Mouse (Mus musculus): ENCODE data around the gene Gm5901. TPM values are rescaled to one million over a fixed set of nuclear protein-coding genes. Genes with fewer than 3 reads are reported as not detected.
"Not testable (repeated sequence)": the region's sequence is repeated elsewhere in the genome, so short reads cannot be mapped to it uniquely, and the experiment has no call there.

The Gm5901 gene
- not detected in 2 replicates for polyA plus RNA-seq (2015; fragmentation: Nextera tagmentation; extraction: Ambion mirVana)

GRCm38 (mm10) chr7:105374866-105375265 is at the start of gene Gm5901:
Gene Gm5901 (plus strand): TSS chr7:105375038.
- H3K4me3 ChIP-seq = no peak within 1 kb of the TSS
- no peak within 1 kb of the TSS for H3K9ac ChIP-seq
- H3K27me3 ChIP-seq (replicated peaks) = no peaks in the 10 kb centered on the region
- 81% methylated on average over 1 of the region's 1 CpGs for whole genome bisulfite sequencing
- H3K4me1 ChIP-seq = no peaks in the 10 kb centered on the region
- no peak for ATAC-seq (replicated peaks)
- H3K4me2 ChIP-seq = no peak within 1 kb of the TSS
- H3K36me3 ChIP-seq (replicated peaks) = peaks cover 36% of the 10 kb centered on the region
- no peaks in the 10 kb centered on the region for H3K9me3 ChIP-seq
- H3K27ac ChIP-seq = no peak within 1 kb of the TSS

DNA sequence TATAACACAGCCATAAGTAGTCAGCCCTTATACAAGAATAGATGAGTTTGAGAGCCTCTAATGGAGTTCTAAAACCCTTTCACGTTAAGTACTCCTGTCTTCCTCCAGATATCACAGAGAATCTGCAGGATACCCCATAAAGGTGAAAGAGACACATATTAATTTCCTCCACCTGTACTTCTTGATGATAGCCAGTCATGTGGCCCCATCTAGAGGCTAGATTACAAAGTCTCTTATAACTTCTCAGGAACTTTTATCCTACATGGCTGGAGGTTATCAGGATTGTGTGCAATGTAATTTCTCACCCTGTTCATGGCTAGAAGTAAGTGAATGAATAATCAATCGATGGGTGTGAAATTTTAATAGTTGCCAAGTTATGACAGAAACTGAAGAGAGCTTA is 49.5 kb upstream of the Gm5901 start:
- no peak for ATAC-seq (replicated peaks)
- H3K27ac ChIP-seq = no peak overlapping the region

GRCm38 (mm10) chr7:105334004-105334403 is 40.8 kb upstream of the Gm5901 start, which contains the start of gene Olfr690:
Gene Olfr690 (minus strand): TSS chr7:105334104.
- 70% methylated on average over 1 of the region's 1 CpGs for WGBS
- ATAC-seq (replicated peaks) = no peak

More for the DNA sequence above, 49.5 kb upstream of the Gm5901 start:
- H3K9me3 ChIP-seq = no peaks in the 10 kb centered on the region
- no peaks in the 10 kb centered on the region for H3K4me1 ChIP-seq
- H3K4me3 ChIP-seq = no peak overlapping the region
- H3K9ac ChIP-seq = no peak overlapping the region
- H3K27me3 ChIP-seq (replicated peaks) = no peaks in the 10 kb centered on the region
- H3K4me2 ChIP-seq = no peak overlapping the region
- no peaks in the 10 kb centered on the region for H3K36me3 ChIP-seq (replicated peaks)
- WGBS = 81% methylated on average over 2 of the region's 2 CpGs

GRCm38 (mm10) chr7:105342170-105342569 is 32.7 kb upstream of the Gm5901 start, which contains the start of gene Olfr691:
Gene Olfr691 (minus strand): TSS chr7:105342270.
- Histone ChIP-seq H3K4me1 (no peaks in the 10 kb centered on the region), H3K4me2 (no peak within 1 kb of the TSS), H3K27me3 (replicated peaks) (no peaks in the 10 kb centered on the region), H3K9ac (no peak within 1 kb of the TSS), H3K4me3 (no peak within 1 kb of the TSS), H3K36me3 (replicated peaks) (no peaks in the 10 kb centered on the region), H3K27ac (no peak within 1 kb of the TSS), H3K9me3 (no peaks in the 10 kb centered on the region)
- 55% methylated on average over 1 of the region's 1 CpGs for WGBS
- ATAC-seq (replicated peaks) = peak; percentile 3; the same call in 1 of the 2 replicates

More at GRCm38 (mm10) chr7:105334004-105334403, 40.8 kb upstream of the Gm5901 start, which contains the start of gene Olfr690:
- Histone ChIP-seq H3K9me3 (no peaks in the 10 kb centered on the region), H3K4me2 (no peak within 1 kb of the TSS), H3K27ac (no peak within 1 kb of the TSS), H3K9ac (no peak within 1 kb of the TSS), H3K4me1 (no peaks in the 10 kb centered on the region), H3K4me3 (no peak within 1 kb of the TSS), H3K27me3 (replicated peaks) (no peaks in the 10 kb centered on the region), H3K36me3 (replicated peaks) (no peaks in the 10 kb centered on the region)

DNA sequence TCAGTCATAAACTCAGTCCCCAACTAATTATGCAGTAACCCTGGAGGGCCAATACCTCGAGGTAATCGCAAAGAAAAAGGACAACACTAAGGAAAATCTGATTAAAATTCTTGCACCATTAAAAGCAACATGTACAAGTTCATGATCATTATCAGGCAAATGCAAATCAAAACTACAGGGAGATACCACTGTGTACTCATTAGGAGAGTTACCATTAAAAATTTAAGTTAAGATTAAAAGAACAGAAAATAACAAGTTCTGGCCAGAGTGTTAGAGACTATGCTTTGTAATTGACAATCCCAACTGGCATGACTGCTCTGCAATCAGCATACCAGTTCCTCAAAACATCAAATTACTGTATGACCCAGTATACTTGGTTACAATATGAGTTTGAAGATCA is 32.1 kb upstream of the Gm5901 start:
- Histone ChIP-seq H3K27me3 (replicated peaks) (no peaks in the 10 kb centered on the region), H3K4me1 (no peaks in the 10 kb centered on the region), H3K27ac (no peak overlapping the region), H3K36me3 (replicated peaks) (no peaks in the 10 kb centered on the region), H3K9me3 (no peaks in the 10 kb centered on the region), H3K9ac (no peak overlapping the region), H3K4me2 (no peak overlapping the region), H3K4me3 (no peak overlapping the region)
- peak; percentile 75 for ATAC-seq (replicated peaks)
- 52% methylated on average over 2 of the region's 2 CpGs for whole genome bisulfite sequencing

- no CpG with 5 or more reads among the region's 5 CpGs for WGBS
- not testable (repeated sequence) for H3K4me2 ChIP-seq; H3K36me3 ChIP-seq (replicated peaks); H3K9ac ChIP-seq; H3K4me1 ChIP-seq; H3K27ac ChIP-seq; ATAC-seq (replicated peaks); H3K9me3 ChIP-seq; H3K27me3 ChIP-seq (replicated peaks); H3K4me3 ChIP-seq
These were observed 18.8 kb upstream of the Gm5901 start for GRCm38 (mm10) chr7:105356064-105356463.

DNA sequence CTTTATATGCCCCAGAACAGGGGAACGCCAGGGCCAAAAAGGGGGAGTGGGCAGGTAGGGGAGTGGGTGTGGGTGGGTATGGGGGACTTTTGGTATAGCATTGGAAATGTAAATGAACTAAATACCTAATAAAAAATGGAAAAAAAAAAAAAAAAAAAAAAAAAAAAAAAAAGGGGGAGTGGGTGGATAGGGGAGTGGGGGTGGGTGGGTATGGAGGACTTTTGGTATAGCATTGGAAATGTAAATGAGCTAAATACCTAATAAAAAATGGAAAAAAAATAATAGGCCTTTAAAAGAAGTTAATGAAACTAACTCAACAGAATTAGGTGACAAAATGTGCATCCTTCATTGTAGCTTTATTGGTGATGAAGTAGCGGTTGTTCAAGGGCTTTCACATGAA is 18.4 kb upstream of the Gm5901 start:
- H3K9ac ChIP-seq; H3K36me3 ChIP-seq (replicated peaks); H3K27ac ChIP-seq; H3K4me2 ChIP-seq; H3K4me1 ChIP-seq; H3K9me3 ChIP-seq; H3K27me3 ChIP-seq (replicated peaks); H3K4me3 ChIP-seq: not testable (repeated sequence)
- peak; percentile 80; the same call in 1 of the 2 replicates for ATAC-seq (replicated peaks)
- 96% methylated on average over 1 of the region's 2 CpGs for WGBS

DNA sequence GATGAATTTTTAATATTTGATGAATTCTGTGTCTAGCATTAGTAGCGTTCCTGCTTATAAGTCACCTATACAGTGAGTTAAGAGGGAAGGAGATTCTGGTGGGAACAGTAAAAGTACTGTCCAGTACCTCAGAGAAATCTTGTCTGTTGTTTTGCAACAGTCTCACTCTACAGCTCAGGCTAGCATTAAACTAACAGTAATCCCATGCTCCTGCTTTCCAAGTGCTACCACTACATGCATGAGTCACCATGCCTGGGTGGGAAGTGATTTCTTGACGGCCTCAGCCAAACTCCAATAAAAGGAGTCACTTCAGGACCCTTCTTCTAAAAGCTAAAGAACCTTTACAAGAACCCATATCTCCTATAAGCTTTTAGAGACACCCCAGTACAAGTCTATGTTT is 13.1 kb upstream of the Gm5901 start:
- no peaks in the 10 kb centered on the region for H3K27me3 ChIP-seq (replicated peaks)
- no peak for ATAC-seq (replicated peaks)
- no peaks in the 10 kb centered on the region for H3K9me3 ChIP-seq
- H3K4me3 ChIP-seq = no peak overlapping the region
- no peak overlapping the region for H3K27ac ChIP-seq
- no peak overlapping the region for H3K4me2 ChIP-seq
- no peaks in the 10 kb centered on the region for H3K4me1 ChIP-seq
- no peak overlapping the region for H3K9ac ChIP-seq
- WGBS = 86% methylated on average over 2 of the region's 2 CpGs
- H3K36me3 ChIP-seq (replicated peaks) = no peaks in the 10 kb centered on the region

- H3K4me3 ChIP-seq = no peak overlapping the region
- no peak overlapping the region for H3K27ac ChIP-seq
- no peak overlapping the region for H3K4me2 ChIP-seq
- H3K9ac ChIP-seq = no peak overlapping the region
- ATAC-seq (replicated peaks) = no peak
- no peaks in the 10 kb centered on the region for H3K9me3 ChIP-seq
- no peaks in the 10 kb centered on the region; the same call in 1 of the 2 replicates for H3K36me3 ChIP-seq (replicated peaks)
- 88% methylated on average over 5 of the region's 5 CpGs for WGBS
- H3K4me1 ChIP-seq = no peaks in the 10 kb centered on the region
- H3K27me3 ChIP-seq (replicated peaks) = no peaks in the 10 kb centered on the region
These were observed 7.6 kb upstream of the Gm5901 start for GRCm38 (mm10) chr7:105367268-105367667.

GRCm38 (mm10) chr7:105367930-105368329 is 6.9 kb upstream of the Gm5901 start, which contains the start of gene Olfr692:
Gene Olfr692 (plus strand): TSS chr7:105368230.
- Histone ChIP-seq H3K4me1 (no peaks in the 10 kb centered on the region), H3K27ac (no peak within 1 kb of the TSS), H3K9me3 (no peaks in the 10 kb centered on the region), H3K27me3 (replicated peaks) (no peaks in the 10 kb centered on the region), H3K4me2 (no peak within 1 kb of the TSS), H3K36me3 (replicated peaks) (no peaks in the 10 kb centered on the region; the same call in none of the 2 replicates), H3K4me3 (no peak within 1 kb of the TSS), H3K9ac (no peak within 1 kb of the TSS)
- no peak for ATAC-seq (replicated peaks)
- 95% methylated on average over 1 of the region's 1 CpGs for WGBS

- H3K4me1 ChIP-seq = no peaks in the 10 kb centered on the region
- no peaks in the 10 kb centered on the region for H3K27me3 ChIP-seq (replicated peaks)
- no peaks in the 10 kb centered on the region for H3K9me3 ChIP-seq
- no peak for ATAC-seq (replicated peaks)
- no peak overlapping the region for H3K27ac ChIP-seq
- WGBS = 95% methylated on average over 4 of the region's 4 CpGs
- no peak overlapping the region for H3K4me2 ChIP-seq
- H3K4me3 ChIP-seq = no peak overlapping the region
- H3K9ac ChIP-seq = no peak overlapping the region
- peaks cover 3% of the 10 kb centered on the region for H3K36me3 ChIP-seq (replicated peaks)
These were observed 6.3 kb upstream of the Gm5901 start for GRCm38 (mm10) chr7:105368521-105368920.

- Histone ChIP-seq H3K36me3 (replicated peaks) (peaks cover 18% of the 10 kb centered on the region), H3K4me3 (no peak overlapping the region), H3K9me3 (no peaks in the 10 kb centered on the region), H3K27me3 (replicated peaks) (no peaks in the 10 kb centered on the region), H3K4me1 (no peaks in the 10 kb centered on the region), H3K4me2 (no peak overlapping the region), H3K27ac (no peak overlapping the region), H3K9ac (no peak overlapping the region)
- ATAC-seq (replicated peaks) = no peak
- WGBS = 91% methylated on average over 1 of the region's 1 CpGs
These were observed 1.9 kb upstream of the Gm5901 start for GRCm38 (mm10) chr7:105372912-105373311.

DNA sequence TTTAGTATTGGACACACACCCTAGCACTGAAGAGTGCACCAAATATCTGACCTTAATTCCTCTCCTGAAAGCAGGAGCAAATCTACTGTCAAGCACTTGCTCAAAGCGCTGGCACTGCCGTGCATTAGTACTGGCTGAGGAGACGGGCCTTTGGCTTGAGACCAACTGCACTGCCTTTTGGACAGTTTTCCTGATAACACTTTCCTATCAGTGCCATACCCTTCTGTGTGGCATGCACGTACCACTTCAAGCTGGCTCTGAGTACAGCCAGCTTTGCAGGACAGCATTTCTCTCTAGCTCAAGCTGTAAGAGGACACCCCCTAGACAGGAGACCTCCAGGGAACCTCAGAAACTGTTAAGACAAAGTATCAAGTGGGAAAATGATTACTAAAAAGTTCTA is 1.3 kb upstream of the Gm5901 start:
- H3K9ac ChIP-seq = no peak overlapping the region
- ATAC-seq (replicated peaks) = no peak
- H3K27me3 ChIP-seq (replicated peaks) = no peaks in the 10 kb centered on the region
- no peak overlapping the region for H3K4me2 ChIP-seq
- H3K4me3 ChIP-seq = no peak overlapping the region
- no peak overlapping the region for H3K27ac ChIP-seq
- H3K9me3 ChIP-seq = no peaks in the 10 kb centered on the region
- WGBS = 93% methylated on average over 4 of the region's 4 CpGs
- peaks cover 23% of the 10 kb centered on the region for H3K36me3 ChIP-seq (replicated peaks)
- no peaks in the 10 kb centered on the region for H3K4me1 ChIP-seq
